Comparison of ENCODE assay signal across 28 mouse cellular contexts in genomic region chr14:84793157-84793556, GRCm38 (mm10).
DNase-seq lines count a peak whose midpoint lies in the region; ATAC-seq lines count a peak whose summit lies in the region.
"Had no signal": no experiment of that assay in that cellular context is flagged by ENCODE, and none has a peak within 500 bp of the region (broad histone marks: within the 10 kb centered on the region; RNA-seq: fewer than 3 reads in every experiment).

No protein-coding gene starts in this region.

- 48% methylated on average over 7 of the region's 7 CpGs for WGBS in lung, embryonic 15.5 days

- no peaks in the 10 kb centered on the region for H3K4me1 ChIP-seq in lung, embryonic 15.5 days
- H3K4me1 ChIP-seq: embryonic facial prominence, embryonic 13.5 days; embryonic facial prominence, embryonic 15.5 days; forebrain, embryonic 10.5 days; forebrain, embryonic 12.5 days had no signal

- H3K4me3 ChIP-seq in lung, embryonic 15.5 days = no peak overlapping the region
- H3K4me3 ChIP-seq: embryonic facial prominence, embryonic 13.5 days; embryonic facial prominence, embryonic 15.5 days; erythroblast, embryonic 14.5 days; forebrain, embryonic 10.5 days; forebrain, embryonic 12.5 days had no signal

- no peak overlapping the region for H3K4me2 ChIP-seq in lung, embryonic 15.5 days
- H3K4me2 ChIP-seq: embryonic facial prominence, embryonic 13.5 days; embryonic facial prominence, embryonic 15.5 days; forebrain, embryonic 12.5 days had no signal

- no peaks in the 10 kb centered on the region for H3K27me3 ChIP-seq in lung, embryonic 15.5 days
- H3K27me3 ChIP-seq: CH12.LX; embryonic facial prominence, embryonic 13.5 days; embryonic facial prominence, embryonic 15.5 days; forebrain, embryonic 12.5 days; Patski had no signal

- H3K36me3 ChIP-seq in lung, embryonic 15.5 days = no peaks in the 10 kb centered on the region
- H3K36me3 ChIP-seq: embryonic facial prominence, embryonic 13.5 days; embryonic facial prominence, embryonic 15.5 days; forebrain, embryonic 10.5 days; forebrain, embryonic 12.5 days; G1E had no signal

- H3K27ac ChIP-seq in lung, embryonic 15.5 days = no peak overlapping the region
- H3K27ac ChIP-seq: embryonic facial prominence, embryonic 13.5 days; embryonic facial prominence, embryonic 15.5 days; forebrain, embryonic 10.5 days; forebrain, embryonic 12.5 days had no signal

- H3K9ac ChIP-seq in lung, embryonic 15.5 days = no peak overlapping the region
- H3K9ac ChIP-seq: embryonic facial prominence, embryonic 13.5 days; embryonic facial prominence, embryonic 15.5 days; forebrain, embryonic 12.5 days had no signal

- peak; percentile 4 to 13 for DNase-seq in cerebellum, postnatal 14 days
- DNase-seq in cerebellum, adult 8-10 months = no peak
- DNase-seq in lung, postnatal 25 days (ENCODE audit: low spot score) = no peak
- peak; percentile 22 for DNase-seq in lung, postnatal 10 days
- peak; percentile 26 for DNase-seq in lung, postnatal 36 days
- DNase-seq in right cerebral cortex, postnatal 25 days = no peak
- no peak for DNase-seq in adrenal gland, adult 2 months
- DNase-seq: adrenal gland, postnatal 10 days; adrenal gland, postnatal 25 days; B cell, adult 2 months; cerebellum, adult 11 months; cerebellum, adult 18-20 months; cerebellum, adult 9-10 months; cerebellum, postnatal 36 days; embryo, embryonic 11 days had no signal

- peak; percentile 80; the same call in 1 of the 2 replicates for ATAC-seq in lung, embryonic 15.5 days (ENCODE audit: borderline replicate concordance, extremely low read depth, low FRiP score, low TSS enrichment)
- ATAC-seq: activated CD4-positive, CD25-positive, alpha-beta regulatory T cell, adult 4 months; CD4-positive, CD25-positive, alpha-beta regulatory T cell, adult 4 months; forebrain, embryonic 14.5 days; forebrain, embryonic 16.5 days; Patski had no signal

- H3K9me3 ChIP-seq in lung, embryonic 15.5 days = no peaks in the 10 kb centered on the region
- H3K9me3 ChIP-seq: embryonic facial prominence, embryonic 13.5 days; embryonic facial prominence, embryonic 15.5 days; forebrain, embryonic 10.5 days; forebrain, embryonic 12.5 days had no signal

Comparison
In these comparisons a context has a peak if more than half of its experiments do, and no peak if none do; other contexts are left out.
1. DNase-seq: peak in cerebellum, postnatal 14 days (2 of 2), lung, postnatal 10 days (single experiment) and lung, postnatal 36 days (single experiment); none in cerebellum, adult 8-10 months (single experiment), lung, postnatal 25 days (single experiment), right cerebral cortex, postnatal 25 days (single experiment) and adrenal gland, adult 2 months (single experiment).